Mouse (Mus musculus): Measurements from ENCODE around the gene Sap30. TPM values are rescaled to one million over a fixed set of nuclear protein-coding genes. Genes with fewer than 3 reads are reported as not detected.
A peak's percentile ranks its signal among the peaks of the same experiment; 100 is the strongest.
"Not testable (repeated sequence)": the region's sequence is repeated elsewhere in the genome, so short reads cannot be mapped to it uniquely, and the experiment has no call there.

Gene Sap30
- polyA plus RNA-seq, 1 experiment from 2014 or later: 83.3 TPM

DNA sequence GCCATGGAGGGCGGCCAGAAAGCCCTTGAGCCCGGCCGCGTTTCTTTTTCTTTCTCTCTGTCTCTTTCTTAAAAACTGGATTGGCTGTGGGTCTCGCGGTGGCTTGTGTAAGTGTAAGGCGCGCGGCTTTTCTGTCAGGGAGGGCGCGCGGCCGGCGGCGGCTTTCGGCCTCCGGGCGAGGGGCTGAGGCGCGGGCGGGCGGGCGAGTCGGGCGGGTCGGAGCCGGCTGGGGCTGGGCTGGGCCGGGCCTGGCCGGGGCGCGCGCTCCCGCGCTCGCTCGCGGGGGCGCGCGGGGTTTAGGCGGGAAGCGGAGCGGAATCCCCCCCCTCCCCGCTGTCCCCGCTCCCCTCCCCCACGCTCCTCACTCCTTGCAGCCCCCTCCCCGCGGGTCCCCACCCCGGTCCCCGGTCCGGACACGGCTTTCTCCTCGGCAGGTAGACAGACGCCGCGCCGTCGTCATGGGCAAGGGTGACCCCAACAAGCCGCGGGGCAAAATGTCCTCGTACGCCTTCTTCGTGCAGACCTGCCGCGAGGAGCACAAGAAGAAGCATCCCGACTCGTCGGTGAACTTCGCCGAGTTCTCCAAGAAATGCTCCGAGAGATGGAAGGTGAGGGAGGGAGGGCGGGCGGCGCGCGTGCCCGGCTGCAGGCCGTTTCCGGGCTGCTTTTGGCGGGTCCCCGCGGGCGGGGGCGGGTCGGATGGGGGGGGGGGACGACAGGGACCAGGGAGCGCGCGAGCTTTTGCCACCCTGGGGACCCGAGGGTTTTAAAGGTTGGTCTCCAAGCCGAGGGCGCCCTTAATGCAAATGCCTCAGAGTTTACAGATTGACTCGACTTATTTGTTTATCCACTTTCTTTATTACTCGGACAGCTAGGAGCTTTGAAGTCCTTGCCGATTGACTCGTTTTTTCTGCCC is 24.7 kb upstream of the Sap30 start:
- Histone ChIP-seq H3K36me3 (replicated peaks) (peaks cover 51% of the 10 kb centered on the region), H3K27ac (peak overlapping the region; percentile 100), H3K4me3 (peak overlapping the region; percentile 91), H3K9me3 (no peaks in the 10 kb centered on the region), H3K27me3 (ENCODE audit: poor library complexity, severe bottlenecking) (no peaks in the 10 kb centered on the region), H3K4me1 (peaks cover 23% of the 10 kb centered on the region)
- WGBS: under 1% methylated on average over 84 of the region's 96 CpGs
- peak; percentile 64 for DNase-seq (ENCODE audit: extremely low spot score, low spot score)

GRCm38 (mm10) chr8:57511316-57512118 is 23.9 kb upstream of the Sap30 start, which contains the start of gene Hmgb2:
Gene Hmgb2, plus strand, starts transcription at chr8:57511907.
- Histone ChIP-seq H3K36me3 (replicated peaks) (peaks cover 43% of the 10 kb centered on the region), H3K9me3 (no peaks in the 10 kb centered on the region), H3K27me3 (ENCODE audit: poor library complexity, severe bottlenecking) (no peaks in the 10 kb centered on the region), H3K4me3 (peak within 1 kb of the TSS; percentile 91), H3K4me1 (peaks cover 23% of the 10 kb centered on the region), H3K27ac (peak within 1 kb of the TSS; percentile 100)
- peak; percentile 100 for DNase-seq (ENCODE audit: extremely low spot score, low spot score)
- WGBS: under 1% methylated on average over 63 of the region's 63 CpGs

DNA sequence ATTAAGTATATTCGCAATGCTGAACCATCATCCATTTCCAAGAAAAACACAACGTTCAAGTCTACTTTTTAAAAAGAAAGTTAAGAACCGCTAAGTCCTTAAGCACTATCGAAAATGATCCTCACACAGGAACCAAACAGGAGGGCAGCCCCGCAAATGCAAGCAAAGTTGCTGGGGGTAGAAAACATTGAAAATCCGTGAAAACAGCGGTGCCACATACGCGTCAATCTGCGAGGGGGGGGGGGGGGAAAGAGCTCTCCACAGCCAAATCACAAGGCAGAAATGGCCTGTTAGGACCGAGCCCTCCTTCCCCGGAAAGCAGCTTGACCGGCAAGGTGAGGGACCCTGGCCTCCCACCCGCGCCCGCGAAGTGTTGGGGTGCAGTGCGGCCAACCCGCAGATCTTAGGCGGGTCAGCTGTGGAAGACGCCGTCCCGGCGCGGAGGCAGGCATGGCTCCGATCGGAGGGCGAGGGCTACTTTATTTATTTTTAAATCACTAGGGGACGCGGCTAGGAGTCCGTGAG is 23.2 kb upstream of the Sap30 start:
- no peaks in the 10 kb centered on the region for H3K9me3 ChIP-seq
- H3K27ac ChIP-seq: peak overlapping the region; percentile 100
- H3K4me1 ChIP-seq: peaks cover 23% of the 10 kb centered on the region
- peaks cover 37% of the 10 kb centered on the region for H3K36me3 ChIP-seq (replicated peaks)
- H3K4me3 ChIP-seq: peak overlapping the region; percentile 91
- no peaks in the 10 kb centered on the region for H3K27me3 ChIP-seq (ENCODE audit: poor library complexity, severe bottlenecking)
- DNase-seq (ENCODE audit: extremely low spot score, low spot score): no peak
- WGBS: 1% methylated on average over 31 of the region's 31 CpGs

DNA sequence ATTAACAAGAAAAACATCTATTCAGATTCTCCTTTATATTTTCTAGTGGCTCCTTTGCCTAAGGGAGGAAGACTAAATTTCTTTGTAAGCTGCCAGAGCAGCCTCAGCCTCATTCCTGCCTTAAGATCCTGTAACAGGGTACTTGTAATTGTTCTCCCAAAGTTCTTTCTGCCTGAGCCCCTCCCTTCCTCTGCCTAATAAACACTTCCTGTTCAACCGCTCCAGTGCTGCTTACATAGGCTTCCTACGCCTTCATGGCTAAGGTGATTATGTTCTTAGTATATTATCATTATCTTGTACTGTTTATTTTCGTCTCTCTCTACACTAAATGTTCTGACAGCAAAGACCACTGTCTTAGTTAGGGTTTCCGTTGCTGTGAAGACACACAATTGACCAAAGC is 21.0 kb upstream of the Sap30 start:
- Histone ChIP-seq H3K36me3 (replicated peaks) (peaks cover 18% of the 10 kb centered on the region), H3K27me3 (ENCODE audit: poor library complexity, severe bottlenecking) (no peaks in the 10 kb centered on the region), H3K4me3 (no peak overlapping the region), H3K9me3 (no peaks in the 10 kb centered on the region), H3K27ac (no peak overlapping the region), H3K4me1 (peaks cover 13% of the 10 kb centered on the region)
- WGBS: 90% methylated on average over 4 of the region's 4 CpGs
- peak; percentile 9 for DNase-seq (ENCODE audit: extremely low spot score, low spot score)

DNA sequence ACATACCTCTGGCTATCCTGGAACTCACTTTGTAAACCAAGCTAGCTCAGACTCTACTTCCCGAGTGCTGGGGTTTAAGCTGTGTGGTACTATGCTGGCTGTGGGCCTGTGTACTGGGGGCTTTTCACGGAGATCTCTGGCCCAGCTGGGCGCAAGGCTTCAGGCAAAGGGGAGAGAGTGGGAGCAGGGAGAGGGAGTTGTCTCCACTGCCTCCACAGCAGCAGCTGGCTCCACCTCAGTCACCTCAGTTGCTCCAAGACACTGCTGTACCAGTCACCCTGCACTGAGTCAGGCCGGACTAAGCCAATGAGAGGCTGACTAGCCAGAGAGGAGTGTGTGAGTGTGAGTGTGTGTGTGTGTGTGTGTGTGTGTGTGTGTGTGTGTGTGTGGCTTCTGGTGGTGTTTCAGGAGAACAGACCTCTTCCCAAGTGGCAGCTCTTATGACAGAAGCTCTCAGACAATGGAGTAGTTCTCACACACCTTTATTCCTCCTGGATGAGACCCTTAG is 19.9 kb upstream of the Sap30 start:
- H3K27me3 ChIP-seq (ENCODE audit: poor library complexity, severe bottlenecking): no peaks in the 10 kb centered on the region
- peaks cover 10% of the 10 kb centered on the region for H3K4me1 ChIP-seq
- peak; percentile 13 for DNase-seq (ENCODE audit: extremely low spot score, low spot score)
- H3K9me3 ChIP-seq: no peaks in the 10 kb centered on the region
- no peak overlapping the region for H3K4me3 ChIP-seq
- peaks cover 10% of the 10 kb centered on the region for H3K36me3 ChIP-seq (replicated peaks)
- H3K27ac ChIP-seq: no peak overlapping the region; the same call in 1 of the 2 replicates
- WGBS: 90% methylated on average over 4 of the region's 4 CpGs

GRCm38 (mm10) chr8:57505500-57505899 is 17.8 kb upstream of the Sap30 start:
- not testable (repeated sequence) for H3K27me3 ChIP-seq (ENCODE audit: poor library complexity, severe bottlenecking); H3K4me1 ChIP-seq; H3K9me3 ChIP-seq; H3K36me3 ChIP-seq (replicated peaks); H3K4me3 ChIP-seq; H3K27ac ChIP-seq
- 81% methylated on average over 1 of the region's 1 CpGs for WGBS
- peak; percentile 9 for DNase-seq (ENCODE audit: extremely low spot score, low spot score)

DNA sequence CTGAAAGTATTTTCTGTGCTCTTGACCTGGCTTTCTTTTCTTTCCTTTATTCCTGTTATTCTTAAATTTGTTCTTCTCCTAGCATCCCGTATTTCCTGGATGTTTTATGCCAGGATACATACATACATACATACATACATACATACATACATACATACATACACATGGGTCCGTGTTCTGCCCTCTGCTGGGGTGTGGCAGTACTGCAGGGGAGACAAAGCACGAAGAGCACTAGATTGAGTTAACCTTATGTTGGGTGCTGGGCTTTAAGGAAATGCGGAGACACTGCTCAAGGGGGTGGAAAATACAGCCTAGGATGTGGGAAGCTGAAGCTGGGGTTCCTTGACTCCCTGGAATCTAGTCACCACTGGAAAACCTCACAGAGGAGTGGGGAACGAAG is 16.0 kb upstream of the Sap30 start:
- Histone ChIP-seq H3K4me1 (peaks cover 7% of the 10 kb centered on the region), H3K9me3 (no peaks in the 10 kb centered on the region), H3K4me3 (no peak overlapping the region), H3K27me3 (ENCODE audit: poor library complexity, severe bottlenecking) (no peaks in the 10 kb centered on the region), H3K36me3 (replicated peaks) (peaks cover 6% of the 10 kb centered on the region; the same call in 1 of the 2 replicates), H3K27ac (peak overlapping the region; percentile 62; the same call in 1 of the 2 replicates)
- peak; percentile 74 for DNase-seq (ENCODE audit: extremely low spot score, low spot score)
- 54% methylated on average over 5 of the region's 5 CpGs for WGBS

GRCm38 (mm10) chr8:57498847-57499511 is 11.3 kb upstream of the Sap30 start:
- Histone ChIP-seq H3K4me3 (no peak overlapping the region), H3K9me3 (no peaks in the 10 kb centered on the region), H3K27me3 (ENCODE audit: poor library complexity, severe bottlenecking) (no peaks in the 10 kb centered on the region), H3K27ac (peak overlapping the region; percentile 41; the same call in 1 of the 2 replicates), H3K36me3 (replicated peaks) (peaks cover 11% of the 10 kb centered on the region), H3K4me1 (peaks cover 10% of the 10 kb centered on the region)
- no peak for DNase-seq (ENCODE audit: extremely low spot score, low spot score)
- WGBS: 79% methylated on average over 17 of the region's 17 CpGs

DNA sequence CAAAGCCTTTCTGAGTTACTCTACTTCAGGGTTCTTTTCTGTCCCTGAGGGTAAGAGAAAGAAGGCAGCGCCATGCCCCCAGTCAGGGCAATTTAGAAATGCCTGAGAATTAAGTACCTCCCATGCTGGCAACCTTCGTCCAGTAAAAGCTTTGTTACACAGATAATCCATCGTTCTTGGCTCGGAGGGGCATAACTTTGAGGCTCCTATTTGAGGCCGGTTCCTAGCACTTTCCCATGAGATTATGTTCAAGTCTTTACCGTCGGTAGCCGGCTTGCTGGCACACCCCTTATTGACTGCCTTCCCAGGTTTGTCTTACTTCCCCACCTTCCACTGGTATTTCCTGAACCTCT is 10.8 kb upstream of the Sap30 start:
- Histone ChIP-seq H3K27ac (peak overlapping the region; percentile 41; the same call in 1 of the 2 replicates), H3K4me3 (no peak overlapping the region), H3K36me3 (replicated peaks) (peaks cover 11% of the 10 kb centered on the region), H3K9me3 (no peaks in the 10 kb centered on the region), H3K27me3 (ENCODE audit: poor library complexity, severe bottlenecking) (no peaks in the 10 kb centered on the region), H3K4me1 (peaks cover 10% of the 10 kb centered on the region)
- 69% methylated on average over 8 of the region's 8 CpGs for WGBS
- no peak for DNase-seq (ENCODE audit: extremely low spot score, low spot score)

DNA sequence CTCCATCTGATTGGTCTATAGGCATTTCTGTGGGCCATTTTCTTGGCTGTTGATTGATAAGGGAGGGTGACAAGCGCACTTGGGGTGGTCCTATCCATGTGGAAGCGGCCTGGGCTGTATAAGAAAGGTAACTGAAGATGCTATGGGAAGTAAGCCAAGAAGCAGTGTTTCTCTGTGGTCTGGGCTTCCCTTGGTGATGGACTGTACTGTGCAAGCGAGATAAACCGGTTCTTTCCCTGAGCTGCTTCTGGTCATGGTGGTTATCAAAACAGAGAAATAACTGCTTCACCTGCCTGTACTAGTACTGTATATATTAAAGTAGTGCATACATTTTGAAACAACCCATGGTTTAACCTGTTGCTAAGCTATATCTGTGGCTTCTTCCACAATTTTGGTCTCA is 4.2 kb upstream of the Sap30 start:
- H3K9me3 ChIP-seq: no peaks in the 10 kb centered on the region
- DNase-seq (ENCODE audit: extremely low spot score, low spot score): no peak
- H3K27ac ChIP-seq: no peak overlapping the region
- WGBS: 95% methylated on average over 4 of the region's 4 CpGs
- H3K4me3 ChIP-seq: no peak overlapping the region
- no peaks in the 10 kb centered on the region for H3K27me3 ChIP-seq (ENCODE audit: poor library complexity, severe bottlenecking)
- peaks cover 5% of the 10 kb centered on the region; the same call in 1 of the 2 replicates for H3K4me1 ChIP-seq
- peaks cover 11% of the 10 kb centered on the region; the same call in 1 of the 2 replicates for H3K36me3 ChIP-seq (replicated peaks)

DNA sequence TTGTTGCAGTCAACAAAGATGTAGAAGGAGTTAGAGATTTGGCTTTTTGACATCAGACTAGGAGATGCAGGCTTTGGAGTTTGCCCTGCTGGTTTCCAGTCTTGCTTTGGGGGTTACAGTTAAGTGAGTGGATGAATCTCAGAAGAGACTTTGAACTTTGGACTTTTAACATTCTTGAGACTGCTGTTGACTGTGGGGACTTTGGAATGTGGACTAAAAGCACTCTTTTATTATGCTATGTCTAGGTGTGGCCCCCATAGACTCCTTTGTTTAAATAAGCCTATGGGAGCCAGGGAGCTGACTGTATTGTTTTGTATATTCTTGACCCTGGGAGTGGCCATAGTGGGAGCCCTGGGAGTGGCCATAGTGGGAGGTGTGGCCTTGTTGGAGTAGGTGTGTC is 2.2 kb upstream of the Sap30 start:
- Histone ChIP-seq H3K4me3 (no peak overlapping the region), H3K27me3 (ENCODE audit: poor library complexity, severe bottlenecking) (no peaks in the 10 kb centered on the region), H3K9me3 (no peaks in the 10 kb centered on the region), H3K4me1 (peaks cover 14% of the 10 kb centered on the region), H3K36me3 (replicated peaks) (peaks cover 11% of the 10 kb centered on the region), H3K27ac (no peak overlapping the region)
- no peak for DNase-seq (ENCODE audit: extremely low spot score, low spot score)

GRCm38 (mm10) chr8:57489366-57489765 is 1.7 kb upstream of the Sap30 start:
- peaks cover 14% of the 10 kb centered on the region for H3K4me1 ChIP-seq
- H3K27ac ChIP-seq: no peak overlapping the region
- H3K4me3 ChIP-seq: no peak overlapping the region
- H3K9me3 ChIP-seq: no peaks in the 10 kb centered on the region
- H3K27me3 ChIP-seq (ENCODE audit: poor library complexity, severe bottlenecking): no peaks in the 10 kb centered on the region
- DNase-seq (ENCODE audit: extremely low spot score, low spot score): no peak
- 86% methylated on average over 1 of the region's 1 CpGs for WGBS
- peaks cover 15% of the 10 kb centered on the region for H3K36me3 ChIP-seq (replicated peaks)

Measured in forebrain, embryonic 10.5 days (tissue).